Mouse (Mus musculus) G1E (cell line): Measurements from ENCODE around the gene Dnajb2.

Experiments used
- CTCF ChIP-seq: IDR thresholded peaks from 2 replicates; pipeline ENCODE4 v1.5.1; 2012; ENCODE audit warnings: low read depth, low read length, inconsistent platforms, mixed read lengths
- GATA2 ChIP-seq: IDR thresholded peaks from 2 replicates; pipeline ENCODE4 v1.6.1; 2012; ENCODE audit warnings: low read depth, low read length, inconsistent platforms, borderline replicate concordance
- POLR2AphosphoS5 ChIP-seq: IDR thresholded peaks from 2 replicates; pipeline ENCODE4 v1.6.1; 2012; ENCODE audit warnings: low read depth, low read length, inconsistent platforms; ENCODE audit not compliant: insufficient replicate concordance
- TAL1 ChIP-seq: conservative IDR thresholded peaks from 2 replicates; pipeline ENCODE4 v1.6.1; 2012; ENCODE audit warnings: low read depth, low read length, inconsistent platforms, mixed read lengths

- no peak for TF ChIP-seq CTCF
- TF ChIP-seq GATA2, result no peak
- no peak for TF ChIP-seq TAL1
- TF ChIP-seq POLR2AphosphoS5, result 0 out of 2 replicates have a peak, but pooled peaks have one; percentile 48
Observed at GRCm38 (mm10) chr1:75214442-75214841, 21.8 kb upstream of the Dnajb2 start.
